Mouse (Mus musculus) embryo, embryonic 9.5 days (tissue): ENCODE measurements around the gene Amtn.
"Not testable (repeated sequence)": the region's sequence is repeated elsewhere in the genome, so short reads cannot be mapped to it uniquely, and the experiment has no call there.

ENCODE experiments used
- DNase-seq: peaks from one replicate; pipeline ENCODE4 v3.0.0-alpha.2; 2017; ENCODE audit errors: extremely low spot score

The Amtn gene

DNA sequence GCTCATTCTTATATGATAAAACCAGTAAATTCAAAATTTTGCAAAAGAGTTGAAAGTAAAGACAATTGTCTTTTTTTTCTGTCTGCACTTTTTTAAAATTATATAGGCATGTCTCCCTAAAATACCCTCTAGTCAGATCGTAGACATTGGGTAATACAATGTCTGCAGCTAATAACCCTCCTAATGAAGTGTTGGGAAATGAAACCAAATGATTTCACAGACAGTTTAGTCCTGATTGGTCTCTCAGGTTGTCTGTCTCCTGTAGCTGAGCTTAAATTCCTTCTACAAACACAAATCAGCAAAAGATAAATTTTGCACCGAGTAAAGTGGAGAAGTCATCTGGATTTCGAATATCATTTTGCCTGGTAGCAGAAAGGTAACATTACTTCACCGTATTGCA, at the start of gene Amtn:
TSS of gene Amtn (plus strand) at position 301 of the 400 bp plus-strand sequence.
- no peak for DNase-seq

- not testable (repeated sequence) for DNase-seq
Measured at GRCm38 (mm10) chr5:88348533-88348932, 27.4 kb upstream of the Amtn start.

GRCm38 (mm10) chr5:88364768-88365167, 11.1 kb upstream of the Amtn start:
- peak; percentile 48 for DNase-seq

DNA sequence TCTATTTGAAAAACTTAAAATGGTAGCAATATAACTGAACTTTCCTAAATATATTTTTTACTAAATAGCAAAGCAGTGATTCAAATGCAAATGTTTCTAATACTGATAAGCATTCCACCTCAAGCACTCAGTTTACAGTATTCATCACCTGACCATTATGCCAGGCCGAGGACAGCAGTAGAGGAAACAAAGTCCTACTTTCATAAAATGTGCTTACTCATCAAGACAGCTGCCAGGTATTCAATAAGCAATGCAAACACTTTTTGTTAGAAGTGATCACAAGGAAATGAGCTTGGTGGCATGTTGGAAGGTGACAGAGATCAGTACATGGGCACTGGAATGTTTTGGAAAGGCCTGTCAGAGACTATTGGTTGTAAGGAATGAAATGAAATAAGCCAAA, 9.0 kb upstream of the Amtn start:
- no peak for DNase-seq

DNA sequence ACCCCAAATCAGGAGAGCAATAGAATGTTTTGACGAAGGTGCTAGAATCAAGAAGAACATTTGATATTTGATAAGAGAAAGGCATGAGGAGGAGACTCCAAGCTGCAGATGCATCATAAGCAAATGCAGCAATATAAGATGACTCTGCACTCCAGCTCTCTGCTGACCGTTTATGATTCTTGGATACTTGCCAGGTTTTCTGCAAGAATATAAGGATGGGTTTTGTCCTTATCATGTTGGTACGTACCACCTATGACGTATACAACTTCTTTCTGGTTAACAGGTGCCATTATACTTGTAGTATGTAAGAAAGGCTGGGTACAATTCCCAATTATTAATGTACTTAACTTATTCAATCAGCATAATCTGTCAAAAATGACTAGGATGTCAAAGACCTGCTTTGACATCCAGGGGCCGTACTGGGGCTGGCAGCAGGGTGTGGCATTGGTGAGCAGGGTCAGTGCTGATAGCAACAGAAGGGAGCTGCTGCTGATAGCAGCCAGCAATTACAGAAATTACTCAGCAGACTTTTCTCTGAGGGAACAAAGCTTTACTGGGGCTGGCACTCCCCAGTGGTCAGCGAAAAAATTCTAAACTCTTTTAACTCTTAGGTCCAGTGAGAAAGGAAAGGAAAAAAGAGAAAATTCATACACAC, 5.2 kb upstream of the Amtn start:
- DNase-seq: no peak

GRCm38 (mm10) chr5:88372563-88372962, 3.3 kb upstream of the Amtn start:
- DNase-seq: no peak

GRCm38 (mm10) chr5:88391960-88392359, 16.1 kb downstream of the Amtn start:
- DNase-seq: not testable (repeated sequence)

GRCm38 (mm10) chr5:88398581-88398980, 22.7 kb downstream of the Amtn start:
- DNase-seq: no peak

GRCm38 (mm10) chr5:88399849-88400248, 23.9 kb downstream of the Amtn start:
- peak; percentile 67 for DNase-seq

GRCm38 (mm10) chr5:88401464-88401863, 25.6 kb downstream of the Amtn start:
- DNase-seq: no peak

DNA sequence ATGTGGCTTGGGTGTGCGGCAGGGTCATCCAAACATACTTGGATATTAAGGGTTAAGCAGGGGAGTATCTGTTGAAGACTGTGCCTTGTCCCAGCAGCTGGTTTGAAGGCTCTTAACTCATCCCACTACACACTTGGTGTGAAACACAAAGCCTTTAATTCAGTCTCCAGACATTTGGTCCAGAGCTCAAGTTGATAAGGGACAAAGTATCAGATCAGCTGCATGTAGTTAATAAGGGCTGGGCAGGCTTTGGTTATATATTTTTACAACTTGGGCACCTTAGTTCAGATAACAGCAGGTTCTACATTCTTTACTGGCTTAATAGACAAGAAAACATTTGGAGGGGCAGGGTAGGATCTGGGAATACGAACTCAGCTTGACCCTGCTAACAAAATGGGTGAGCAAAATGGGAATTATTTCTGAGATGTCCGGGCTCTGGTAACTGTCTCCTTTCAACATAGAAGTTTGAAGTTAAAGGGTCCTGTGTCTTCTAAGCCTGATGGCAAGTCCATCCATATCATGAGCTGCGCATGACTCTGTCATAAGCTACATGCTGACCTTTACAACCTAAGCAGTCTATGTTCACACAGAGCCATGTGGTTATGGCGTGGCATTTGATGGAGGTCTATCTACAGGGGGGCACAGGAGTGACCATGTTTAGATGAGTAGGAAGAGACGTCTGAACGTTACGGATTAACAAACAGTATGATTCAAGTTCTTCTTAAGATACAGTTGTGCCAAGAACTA, 44.6 kb downstream of the Amtn start:
- no peak for DNase-seq

DNA sequence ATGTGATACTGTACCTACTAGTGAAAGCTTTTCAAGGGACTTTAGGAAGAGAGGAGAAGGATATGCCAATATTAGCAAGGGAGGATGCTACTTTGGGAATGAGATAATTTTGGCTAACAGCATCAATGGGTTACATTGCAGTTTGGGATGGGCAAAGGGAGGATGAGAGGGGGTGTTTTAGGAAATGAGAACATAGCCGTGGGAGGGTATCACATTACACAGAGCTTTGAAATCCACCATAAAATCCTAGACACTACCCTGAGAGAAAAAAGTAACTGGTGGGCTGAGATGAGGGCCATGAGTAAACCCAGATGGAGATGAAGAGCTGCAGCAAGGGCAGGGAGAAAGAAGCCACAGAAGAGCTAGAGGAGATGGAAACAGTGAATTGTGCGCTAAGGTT, 49.0 kb downstream of the Amtn start:
- DNase-seq: not testable (repeated sequence)

GRCm38 (mm10) chr5:88426753-88427152, 50.8 kb downstream of the Amtn start:
- DNase-seq: no peak
